In the genomic region with DNA sequence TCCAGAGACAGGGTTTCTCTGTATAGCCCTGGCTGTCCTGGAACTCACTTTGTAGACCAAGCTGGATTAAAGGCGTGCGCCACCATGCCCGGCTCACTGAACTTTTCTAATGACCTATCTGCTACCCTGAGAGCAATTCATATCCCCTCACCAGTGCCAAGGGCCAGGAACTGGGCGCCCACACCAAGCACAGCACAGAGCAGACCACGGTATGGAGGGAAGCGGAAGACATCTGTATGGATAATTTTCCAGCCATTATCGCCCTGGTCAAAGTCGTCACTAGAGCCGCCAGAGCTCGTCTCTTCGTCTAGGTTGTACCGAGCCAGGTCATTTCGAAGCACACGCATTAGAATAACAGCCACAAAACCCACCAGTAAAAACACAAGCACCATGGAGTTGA, we compare ENCODE assay signal across 24 mouse cellular contexts. TPM values are rescaled to one million over a fixed set of nuclear protein-coding genes. Genes with fewer than 3 reads are reported as not detected.
DNase-seq lines count a peak whose midpoint lies in the region; ATAC-seq lines count a peak whose summit lies in the region.
"Had no signal": no experiment of that assay in that cellular context is flagged by ENCODE, and none has a peak within 500 bp of the region (broad histone marks: within the 10 kb centered on the region; RNA-seq: fewer than 3 reads in every experiment).

No protein-coding gene starts in this region.

- no peak for ATAC-seq in limb, embryonic 13.5 days (ENCODE audit: low FRiP score, low read depth)
- no peak for ATAC-seq in midbrain, embryonic 11.5 days (ENCODE audit: low FRiP score)
- ATAC-seq in midbrain, embryonic 14.5 days (ENCODE audit: low FRiP score, low TSS enrichment), result no peak
- ATAC-seq: activated CD4-positive, CD25-positive, alpha-beta regulatory T cell, adult 4 months; CD4-positive, CD25-positive, alpha-beta regulatory T cell, adult 4 months; forebrain, embryonic 13.5 days; forebrain, embryonic 15.5 days; Patski had no signal

- WGBS in limb, embryonic 13.5 days, result 96% methylated on average over 14 of the region's 14 CpGs
- 98% methylated on average over 14 of the region's 14 CpGs for WGBS in limb, embryonic 10.5 days
- 95% methylated on average over 14 of the region's 14 CpGs for WGBS in midbrain, embryonic 11.5 days
- 98% methylated on average over 14 of the region's 14 CpGs for WGBS in midbrain, embryonic 14.5 days

- peak; percentile 91 for DNase-seq in heart, adult 11 months
- no peak for DNase-seq in heart, adult 18-20 months
- no peak for DNase-seq in limb, embryonic 10.5 days (ENCODE audit: low spot score)
- DNase-seq in midbrain, embryonic 11.5 days (ENCODE audit: low spot score, missing footprints), result peak; percentile 49
- DNase-seq in midbrain, embryonic 14.5 days, result no peak
- DNase-seq: adrenal gland, adult 8-10 months; adrenal gland, postnatal 14 days; adrenal gland, postnatal 36 days; B cell, adult 2 months; cerebellum, adult 11-12 months; cerebellum, adult 2 months; cerebellum, adult 9-10 months; cerebellum, postnatal 10 days; cerebellum, postnatal 25 days had no signal

- H3K4me2 ChIP-seq in limb, embryonic 13.5 days (replicated peaks), result no peak overlapping the region
- no peak overlapping the region for H3K4me2 ChIP-seq in midbrain, embryonic 11.5 days
- H3K4me2 ChIP-seq in midbrain, embryonic 14.5 days (ENCODE audit: low read length), result no peak overlapping the region
- H3K4me2 ChIP-seq: embryonic facial prominence, embryonic 12.5 days; forebrain, embryonic 13.5 days; forebrain, embryonic 15.5 days had no signal

- H3K27me3 ChIP-seq in limb, embryonic 13.5 days, result no peaks in the 10 kb centered on the region
- H3K27me3 ChIP-seq in limb, embryonic 10.5 days (ENCODE audit: low read depth, poor library complexity, severe bottlenecking), result no peaks in the 10 kb centered on the region
- H3K27me3 ChIP-seq in midbrain, embryonic 11.5 days (ENCODE audit: control insufficient read depth, insufficient read depth, low read length), result no peaks in the 10 kb centered on the region
- no peaks in the 10 kb centered on the region for H3K27me3 ChIP-seq in midbrain, embryonic 14.5 days (ENCODE audit: control insufficient read depth, insufficient read depth, low read length)
- H3K27me3 ChIP-seq: CH12.LX; embryonic facial prominence, embryonic 12.5 days; forebrain, embryonic 13.5 days; forebrain, embryonic 15.5 days; Patski had no signal

- H3K9me3 ChIP-seq in limb, embryonic 13.5 days, result no peaks in the 10 kb centered on the region
- H3K9me3 ChIP-seq in limb, embryonic 10.5 days (replicated peaks), result no peaks in the 10 kb centered on the region
- no peaks in the 10 kb centered on the region for H3K9me3 ChIP-seq in midbrain, embryonic 11.5 days (ENCODE audit: control insufficient read depth, low read length)
- H3K9me3 ChIP-seq in midbrain, embryonic 14.5 days (ENCODE audit: control insufficient read depth, low read length), result no peaks in the 10 kb centered on the region
- H3K9me3 ChIP-seq: embryonic facial prominence, embryonic 10.5 days; embryonic facial prominence, embryonic 12.5 days; forebrain, embryonic 13.5 days; forebrain, embryonic 15.5 days; G1E had no signal

- peaks cover 58% of the 10 kb centered on the region for H3K36me3 ChIP-seq in limb, embryonic 13.5 days
- H3K36me3 ChIP-seq in limb, embryonic 10.5 days, result peaks cover 66% of the 10 kb centered on the region
- peaks cover 11% of the 10 kb centered on the region for H3K36me3 ChIP-seq in midbrain, embryonic 11.5 days (ENCODE audit: control insufficient read depth, insufficient read depth, low read length)
- H3K36me3 ChIP-seq in midbrain, embryonic 14.5 days (ENCODE audit: control insufficient read depth, insufficient read depth, low read length), result peaks cover 48% of the 10 kb centered on the region

- no peak overlapping the region for H3K27ac ChIP-seq in limb, embryonic 13.5 days
- no peak overlapping the region for H3K27ac ChIP-seq in limb, embryonic 10.5 days
- no peak overlapping the region for H3K27ac ChIP-seq in midbrain, embryonic 11.5 days (ENCODE audit: low read depth, low read length)
- H3K27ac ChIP-seq in midbrain, embryonic 14.5 days (replicated peaks; ENCODE audit: low read depth, low read length), result no peak overlapping the region
- H3K27ac ChIP-seq: embryonic facial prominence, embryonic 10.5 days; embryonic facial prominence, embryonic 12.5 days; forebrain, embryonic 13.5 days; forebrain, embryonic 15.5 days had no signal

- peaks cover 33% of the 10 kb centered on the region for H3K4me1 ChIP-seq in limb, embryonic 13.5 days
- H3K4me1 ChIP-seq in limb, embryonic 10.5 days, result peaks cover 30% of the 10 kb centered on the region
- H3K4me1 ChIP-seq in midbrain, embryonic 11.5 days (ENCODE audit: control insufficient read depth, insufficient read depth, low read length), result peaks cover 19% of the 10 kb centered on the region
- H3K4me1 ChIP-seq in midbrain, embryonic 14.5 days (ENCODE audit: control insufficient read depth, insufficient read depth, low read length), result peaks cover 11% of the 10 kb centered on the region

- H3K4me3 ChIP-seq in limb, embryonic 13.5 days, result no peak overlapping the region
- no peak overlapping the region for H3K4me3 ChIP-seq in limb, embryonic 10.5 days
- H3K4me3 ChIP-seq in midbrain, embryonic 11.5 days (ENCODE audit: low read depth, low read length), result no peak overlapping the region
- H3K4me3 ChIP-seq in midbrain, embryonic 14.5 days (replicated peaks; ENCODE audit: low read depth, low read length), result no peak overlapping the region
- H3K4me3 ChIP-seq: embryonic facial prominence, embryonic 10.5 days; embryonic facial prominence, embryonic 12.5 days; forebrain, embryonic 13.5 days; forebrain, embryonic 15.5 days had no signal

- 0 out of 2 replicates have a peak overlapping the region, but pooled peaks have one; percentile 21 for H3K9ac ChIP-seq in limb, embryonic 13.5 days
- H3K9ac ChIP-seq in midbrain, embryonic 11.5 days (ENCODE audit: low read length), result no peak overlapping the region
- H3K9ac ChIP-seq in midbrain, embryonic 14.5 days (replicated peaks; ENCODE audit: low read length), result no peak overlapping the region
- H3K9ac ChIP-seq: embryonic facial prominence, embryonic 12.5 days; forebrain, embryonic 13.5 days; forebrain, embryonic 15.5 days had no signal

RNA-seq across cellular contexts. Expression of a gene that starts 2.8 kb away (rescaled TPM):
- 10 to 100 TPM; 39.7 to 42.3 TPM for total RNA-seq in heart, adult 18-20 months (2021)
- 108 and 113 TPM in 2 replicates for polyA plus RNA-seq in limb, embryonic 13.5 days (2015; fragmentation: Nextera tagmentation; extraction: Ambion mirVana)
- 80.6 and 92.0 TPM in 2 replicates for polyA plus RNA-seq in limb, embryonic 10.5 days (2016; fragmentation: Nextera tagmentation; extraction: Ambion mirVana)
- 56.6 and 58.1 TPM in 2 replicates for polyA plus RNA-seq in midbrain, embryonic 11.5 days (2014; fragmentation: Nextera tagmentation; extraction: Ambion mirVana)
- 44.7 and 53.8 TPM in 2 replicates for polyA plus RNA-seq in midbrain, embryonic 14.5 days (2014; fragmentation: Nextera tagmentation; extraction: Ambion mirVana)

RNA-seq across cellular contexts. Expression of a gene that starts 3.1 kb away (rescaled TPM):
- total RNA-seq in heart, adult 18-20 months (2021), result 1 to 10 TPM; 1.4 to 2.3 TPM
- polyA plus RNA-seq in limb, embryonic 13.5 days (2015; fragmentation: Nextera tagmentation; extraction: Ambion mirVana), result 1.3 and 1.9 TPM in 2 replicates
- polyA plus RNA-seq in limb, embryonic 10.5 days (2016; fragmentation: Nextera tagmentation; extraction: Ambion mirVana), result 1.1 and 2.2 TPM in 2 replicates
- 1.8 and 2.6 TPM in 2 replicates for polyA plus RNA-seq in midbrain, embryonic 11.5 days (2014; fragmentation: Nextera tagmentation; extraction: Ambion mirVana)
- 2.6 and 4.1 TPM in 2 replicates for polyA plus RNA-seq in midbrain, embryonic 14.5 days (2014; fragmentation: Nextera tagmentation; extraction: Ambion mirVana)
- total RNA-seq: adrenal gland, postnatal 36 days had no signal
- polyA plus RNA-seq: activated CD4-positive, CD25-positive, alpha-beta regulatory T cell, adult 4 months had no signal

RNA-seq across cellular contexts. Expression of a gene that starts 5.1 kb away (rescaled TPM):
- total RNA-seq in heart, adult 18-20 months (2021), result 10 to 100 TPM; 51.3 to 64.8 TPM
- 107 and 113 TPM in 2 replicates for polyA plus RNA-seq in limb, embryonic 13.5 days (2015; fragmentation: Nextera tagmentation; extraction: Ambion mirVana)
- 134 and 152 TPM in 2 replicates for polyA plus RNA-seq in limb, embryonic 10.5 days (2016; fragmentation: Nextera tagmentation; extraction: Ambion mirVana)
- polyA plus RNA-seq in midbrain, embryonic 11.5 days (2014; fragmentation: Nextera tagmentation; extraction: Ambion mirVana), result 69.3 and 80.6 TPM in 2 replicates
- 107 and 111 TPM in 2 replicates for polyA plus RNA-seq in midbrain, embryonic 14.5 days (2014; fragmentation: Nextera tagmentation; extraction: Ambion mirVana)

RNA-seq across cellular contexts. Expression of a gene that starts 9.2 kb away (rescaled TPM):
- under 1 TPM; 0.42 to 0.54 TPM for total RNA-seq in heart, adult 18-20 months (2021)
- 0.91 and 1.0 TPM in 2 replicates for polyA plus RNA-seq in limb, embryonic 13.5 days (2015; fragmentation: Nextera tagmentation; extraction: Ambion mirVana)
- polyA plus RNA-seq in limb, embryonic 10.5 days (2016; fragmentation: Nextera tagmentation; extraction: Ambion mirVana), result 0.60 and 0.61 TPM in 2 replicates
- polyA plus RNA-seq in midbrain, embryonic 11.5 days (2014; fragmentation: Nextera tagmentation; extraction: Ambion mirVana), result 0.87 and 1.1 TPM in 2 replicates
- 0.35 and 0.47 TPM in 2 replicates for polyA plus RNA-seq in midbrain, embryonic 14.5 days (2014; fragmentation: Nextera tagmentation; extraction: Ambion mirVana)

RNA-seq across cellular contexts. Expression of a gene that starts 19.5 kb away (rescaled TPM):
- total RNA-seq in heart, adult 18-20 months (2021), result 10 to 100 TPM; 47.1 to 58.8 TPM
- 68.7 and 69.5 TPM in 2 replicates for polyA plus RNA-seq in limb, embryonic 13.5 days (2015; fragmentation: Nextera tagmentation; extraction: Ambion mirVana)
- 58.8 and 67.0 TPM in 2 replicates for polyA plus RNA-seq in limb, embryonic 10.5 days (2016; fragmentation: Nextera tagmentation; extraction: Ambion mirVana)
- 61.9 and 66.2 TPM in 2 replicates for polyA plus RNA-seq in midbrain, embryonic 11.5 days (2014; fragmentation: Nextera tagmentation; extraction: Ambion mirVana)
- polyA plus RNA-seq in midbrain, embryonic 14.5 days (2014; fragmentation: Nextera tagmentation; extraction: Ambion mirVana), result 74.8 and 78.9 TPM in 2 replicates

Comparison
In these comparisons a context has a peak if more than half of its experiments do, and no peak if none do; other contexts are left out.
1. DNase-seq: peak in heart, adult 11 months (single experiment) and midbrain, embryonic 11.5 days (single experiment); none in heart, adult 18-20 months (0 of 2), limb, embryonic 10.5 days (single experiment) and midbrain, embryonic 14.5 days (single experiment).